Mouse (Mus musculus) layer of hippocampus, postnatal 10 days (tissue): ENCODE results near the gene Fam174b. TPM values are rescaled to one million over a fixed set of nuclear protein-coding genes. Genes with fewer than 3 reads are reported as not detected.
A peak's percentile ranks its signal among the peaks of the same experiment; 100 is the strongest.

ENCODE experiments used
- DNase-seq, 2 experiments: peaks; one replicate each; pipeline ENCODE4 v3.0.0; 2021; ENCODE audit warnings: low spot score in 2 of 2
- long read RNA-seq: library from polyadenylated mRNA; stranded (forward); transcript quantifications from one replicate; pipeline ENCODE4 v2.0.0, GENCODE M21; 2023
- total RNA-seq, 2 experiments: library from RNA; stranded (reverse); gene quantifications; 2 replicates each; pipeline ENCODE4 v1.2.3; 2021

The Fam174b gene
- 10 to 100 TPM; 36.3 to 37.2 TPM for total RNA-seq
- long read RNA-seq, transcript Fam174b-201 (3 exons, 2,683 nt), result major isoform, 44 of 77 reads
- long read RNA-seq, partial matches to known transcripts, result 0 of 77 reads
- long read RNA-seq, other reads (novel, unspliced or antisense), result 33 of 77 reads

DNA sequence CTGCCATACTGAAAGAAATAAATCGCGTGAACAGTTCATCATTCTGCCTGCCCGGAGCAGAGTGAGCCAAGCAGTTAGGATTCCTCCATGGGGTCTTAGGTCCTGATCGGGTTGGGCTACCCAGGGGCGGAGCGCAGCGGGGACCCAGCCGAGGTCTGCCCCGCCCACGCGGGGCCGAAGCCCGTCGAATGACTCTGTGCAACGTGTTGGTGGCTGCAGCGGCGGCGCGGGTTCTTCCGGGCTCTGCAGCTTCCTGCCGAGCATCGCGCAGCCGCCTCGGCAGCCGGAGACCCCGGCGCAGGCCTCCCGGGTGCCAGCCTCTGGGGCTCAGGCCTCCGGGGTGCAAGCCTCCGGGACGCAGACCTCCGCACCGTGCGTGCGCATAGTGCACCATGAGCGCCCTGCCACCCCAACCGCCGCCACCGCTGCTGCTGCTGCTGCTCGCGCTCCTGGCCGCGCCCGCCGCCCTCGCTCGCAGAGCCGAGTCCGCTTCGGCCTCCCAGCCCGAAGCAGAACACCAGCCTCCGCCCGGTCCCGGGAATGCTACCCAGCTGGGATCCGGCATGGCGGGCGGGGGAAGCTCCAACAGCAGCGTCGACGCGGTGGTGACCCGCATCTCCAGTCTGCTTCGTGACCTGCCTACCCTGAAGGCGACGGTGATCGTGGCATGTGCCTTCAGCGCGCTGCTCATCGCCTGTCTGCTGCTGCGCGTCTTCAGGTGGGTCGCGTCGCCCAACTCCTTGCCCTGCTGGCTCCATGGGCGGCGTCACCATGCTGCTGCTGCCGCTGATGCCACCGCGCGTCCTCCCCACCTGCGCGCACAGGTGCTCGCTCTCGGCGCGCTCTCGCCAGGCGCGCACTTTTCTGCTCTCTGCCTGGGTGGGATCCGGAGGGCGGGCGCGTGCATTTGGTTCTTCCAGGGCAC lies at the start of gene Fam174b:
TSS of gene Fam174b (plus strand) at position 192 of the 925 bp plus-strand sequence.
- peak; percentile 59 to 73 for DNase-seq

DNA sequence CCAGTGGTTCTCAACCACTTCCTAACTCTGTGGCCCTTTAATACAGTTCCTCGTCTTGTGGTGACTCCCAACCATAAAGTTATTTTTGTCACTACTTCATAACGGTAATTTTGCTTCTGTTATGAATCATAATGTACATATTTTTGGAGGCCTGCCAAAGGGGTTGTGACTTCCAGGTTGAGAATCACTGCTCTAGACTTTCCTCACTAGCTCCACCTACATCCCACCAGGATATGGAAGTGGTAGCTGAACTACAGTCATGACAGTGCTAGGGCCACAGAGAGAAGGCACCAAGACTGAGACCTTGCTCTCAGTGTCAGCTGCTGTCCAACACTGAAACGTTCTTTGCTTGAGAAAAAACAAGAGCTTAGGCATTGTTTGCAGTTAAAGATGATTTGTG lies 43.0 kb upstream of the Fam174b start:
- DNase-seq, result no peak

DNA sequence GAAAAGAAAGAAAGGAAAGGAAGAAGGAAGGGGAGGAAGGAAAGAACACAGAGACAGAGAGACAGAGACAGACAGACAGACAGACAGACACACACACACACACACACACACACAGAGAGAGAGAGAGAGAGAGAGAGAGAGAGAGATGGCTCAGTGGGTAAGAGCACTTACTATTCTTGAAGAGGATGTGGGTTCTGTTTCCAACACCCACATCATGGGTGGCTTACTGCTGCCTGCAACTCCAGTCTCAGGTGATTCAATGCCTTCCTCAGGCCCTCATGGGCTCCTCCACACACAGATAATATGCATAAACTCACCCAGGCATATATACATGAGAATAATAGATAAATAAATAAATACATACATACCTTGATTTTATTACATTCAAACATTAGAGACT lies 35.8 kb upstream of the Fam174b start:
- no peak for DNase-seq

DNA sequence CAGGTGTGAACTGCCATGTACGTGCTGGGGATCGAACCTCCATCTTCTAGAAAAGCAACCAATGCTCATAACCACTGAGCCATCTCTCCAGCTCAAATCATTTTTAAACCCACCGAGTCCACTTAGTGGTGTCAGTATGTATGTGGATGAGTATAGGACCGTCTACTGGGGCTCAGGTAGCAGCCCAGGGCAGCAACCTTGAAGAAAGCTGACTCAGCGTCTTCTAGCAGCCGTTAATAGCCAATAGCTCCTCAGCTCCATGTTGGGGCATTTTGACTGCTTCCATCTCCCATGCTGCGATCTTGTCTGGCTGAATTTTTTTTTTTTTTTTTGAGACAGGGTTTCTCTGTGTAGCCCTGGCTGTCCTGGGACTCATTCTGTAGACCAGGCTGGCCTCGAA lies 26.6 kb upstream of the Fam174b start:
- DNase-seq, result no peak

DNA sequence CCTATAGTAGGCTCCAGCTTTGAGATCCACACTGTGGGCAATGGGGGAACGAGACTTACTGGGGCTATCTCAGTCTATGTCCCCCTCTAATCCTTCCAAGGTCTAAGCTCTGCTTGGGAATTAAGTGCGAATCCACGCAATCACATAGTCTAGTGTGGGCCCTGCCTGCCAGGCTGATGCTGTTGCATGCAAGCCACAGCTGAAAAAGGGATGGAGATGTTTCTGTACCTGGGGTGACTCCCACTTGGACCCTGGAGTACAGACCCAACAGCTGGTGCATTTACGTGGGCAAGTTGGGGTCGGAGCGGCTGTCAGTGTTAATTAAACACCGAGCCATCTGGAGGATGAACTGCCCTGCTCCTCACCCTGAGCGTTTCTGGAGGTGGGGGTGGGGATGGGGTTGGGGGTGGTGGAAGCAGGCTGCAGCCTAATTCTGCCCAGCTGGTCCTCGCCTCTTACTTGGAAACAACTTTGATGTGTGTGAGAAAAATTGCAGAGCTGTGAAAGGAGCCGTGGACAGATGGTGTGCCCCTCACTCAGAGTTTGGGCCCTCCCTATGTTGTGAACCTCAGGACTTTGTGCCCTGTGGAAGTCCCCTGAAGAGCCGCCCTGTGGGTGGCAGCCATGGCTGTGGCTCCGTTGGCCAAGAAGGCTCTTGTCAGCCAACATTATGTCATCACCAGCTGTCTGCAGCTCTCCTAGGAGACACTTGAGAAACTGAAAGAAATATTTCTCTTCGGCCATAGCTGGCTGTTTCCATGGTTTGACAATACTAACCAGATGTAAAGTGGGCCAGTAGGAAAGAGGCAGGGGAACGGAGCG lies 24.0 kb upstream of the Fam174b start:
- DNase-seq, result peak; percentile 26 to 27

DNA sequence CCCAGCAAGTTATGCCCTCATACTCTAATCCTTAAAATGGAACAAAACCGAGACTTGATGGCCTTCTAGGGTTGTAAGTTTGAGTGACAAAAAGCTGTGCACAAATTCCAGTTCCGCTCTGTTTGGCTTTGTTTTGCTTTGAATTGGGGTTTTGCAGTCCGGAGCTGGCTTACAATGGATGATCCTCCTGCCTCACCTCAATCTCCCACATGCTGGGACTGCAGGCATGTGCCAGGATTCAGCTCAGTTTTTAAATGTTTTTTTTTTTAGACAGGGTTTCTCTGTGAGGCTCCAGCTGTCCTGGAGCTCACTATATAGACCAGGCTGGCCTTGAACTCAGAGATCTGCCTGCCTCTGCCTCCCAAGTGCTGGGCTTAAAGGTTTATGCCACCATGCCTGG lies 23.3 kb upstream of the Fam174b start:
- no peak for DNase-seq

DNA sequence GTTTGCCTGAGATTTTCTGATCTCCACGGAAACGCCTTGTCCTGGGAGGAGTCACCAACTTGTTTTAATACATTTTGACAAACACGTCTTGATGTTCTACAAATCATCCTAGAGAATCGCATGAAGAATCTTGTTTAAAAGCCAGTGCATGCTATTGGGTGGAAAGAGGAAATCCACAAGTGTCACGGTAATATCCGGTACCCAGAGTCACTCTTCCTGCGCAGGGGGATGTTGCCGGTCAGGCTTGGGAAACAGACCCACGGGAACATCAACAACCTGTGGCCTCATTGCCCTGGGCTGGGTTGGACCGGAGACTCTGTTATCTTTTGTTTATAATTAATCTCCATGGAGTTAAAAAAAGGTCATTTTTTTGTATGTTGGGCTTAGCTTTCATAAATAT lies 22.1 kb upstream of the Fam174b start:
- no peak for DNase-seq

DNA sequence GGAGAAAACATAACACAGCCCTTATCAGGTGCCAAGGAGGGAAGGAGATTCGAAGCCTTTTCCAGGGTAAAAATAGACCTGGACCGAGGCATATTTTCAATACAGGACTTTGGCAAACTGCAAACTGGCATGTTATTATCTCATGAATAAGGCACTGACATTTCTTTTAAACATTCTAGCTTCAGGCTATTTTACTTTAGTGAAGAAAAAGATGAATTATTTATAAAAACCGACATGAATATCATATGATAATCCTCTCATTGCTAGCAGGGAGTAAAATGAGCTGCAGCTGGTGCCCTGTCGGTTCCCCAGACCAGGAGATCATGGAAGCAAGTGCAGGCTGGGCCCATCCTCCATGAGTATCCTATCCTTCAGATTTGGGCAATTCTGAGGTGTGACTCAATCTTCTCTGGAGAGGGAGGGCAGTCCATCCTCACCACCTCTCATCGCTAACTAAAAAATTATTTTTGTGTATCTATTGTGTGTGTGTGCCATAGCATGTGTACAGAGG lies 21.6 kb upstream of the Fam174b start:
- DNase-seq, result no peak

DNA sequence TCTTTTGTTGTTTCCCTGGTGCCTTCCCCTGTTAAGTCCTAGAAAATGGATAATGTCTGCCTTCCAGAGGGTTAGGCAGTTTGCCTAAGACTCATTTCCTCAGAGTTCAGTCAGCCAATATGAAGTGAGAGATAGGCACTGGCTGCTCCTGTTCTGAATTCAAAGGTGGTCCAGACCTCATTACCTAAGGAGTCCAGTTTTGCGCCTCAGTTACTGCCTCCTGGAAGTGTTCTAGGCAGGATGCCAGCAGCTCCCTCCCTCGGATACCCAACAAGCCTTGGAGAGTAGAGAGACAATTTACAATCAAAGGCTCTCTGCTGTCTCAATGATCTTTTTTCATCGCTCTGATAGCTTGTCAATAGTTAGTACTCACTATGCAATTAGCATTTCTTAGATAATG lies 19.1 kb upstream of the Fam174b start:
- no peak for DNase-seq

DNA sequence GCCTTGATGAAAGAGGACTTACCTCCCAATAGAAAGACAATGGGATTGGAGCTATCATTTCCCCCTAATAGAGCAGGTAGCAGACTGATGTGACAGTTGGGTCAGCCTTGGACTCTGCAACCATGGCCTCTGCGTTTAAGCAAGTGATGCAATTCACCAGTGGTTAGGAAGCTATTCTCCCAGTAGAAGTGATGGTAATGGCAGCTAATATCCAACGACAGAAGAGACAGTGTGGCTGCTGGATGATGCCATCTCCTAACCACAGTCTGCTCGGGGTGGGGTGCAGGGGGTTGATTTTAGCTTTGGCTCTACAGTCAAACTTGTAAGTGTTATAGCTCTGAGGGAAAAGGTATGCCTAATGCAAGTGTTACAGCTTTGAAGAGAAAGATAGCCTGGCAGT lies 18.3 kb upstream of the Fam174b start:
- DNase-seq, result no peak

DNA sequence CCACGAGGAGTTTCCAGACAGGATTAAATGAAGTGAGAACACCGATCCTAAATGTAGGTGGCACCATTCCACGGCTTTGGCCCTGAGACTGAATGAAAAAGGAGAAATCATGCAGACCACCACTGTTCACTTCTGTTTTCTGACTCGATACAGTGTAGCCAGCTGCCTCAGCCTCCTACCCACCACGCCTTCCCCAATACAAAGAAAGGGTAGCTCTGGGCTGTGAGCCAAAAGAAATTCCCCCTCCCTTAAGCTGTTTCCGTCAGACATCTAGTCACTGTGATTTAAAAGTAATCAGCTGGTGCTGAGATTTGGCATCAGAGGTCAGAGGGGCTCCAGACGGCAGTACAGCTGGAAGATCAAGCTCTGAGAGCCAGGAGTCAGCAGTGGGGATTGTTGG lies 10.2 kb upstream of the Fam174b start:
- DNase-seq, result no peak

DNA sequence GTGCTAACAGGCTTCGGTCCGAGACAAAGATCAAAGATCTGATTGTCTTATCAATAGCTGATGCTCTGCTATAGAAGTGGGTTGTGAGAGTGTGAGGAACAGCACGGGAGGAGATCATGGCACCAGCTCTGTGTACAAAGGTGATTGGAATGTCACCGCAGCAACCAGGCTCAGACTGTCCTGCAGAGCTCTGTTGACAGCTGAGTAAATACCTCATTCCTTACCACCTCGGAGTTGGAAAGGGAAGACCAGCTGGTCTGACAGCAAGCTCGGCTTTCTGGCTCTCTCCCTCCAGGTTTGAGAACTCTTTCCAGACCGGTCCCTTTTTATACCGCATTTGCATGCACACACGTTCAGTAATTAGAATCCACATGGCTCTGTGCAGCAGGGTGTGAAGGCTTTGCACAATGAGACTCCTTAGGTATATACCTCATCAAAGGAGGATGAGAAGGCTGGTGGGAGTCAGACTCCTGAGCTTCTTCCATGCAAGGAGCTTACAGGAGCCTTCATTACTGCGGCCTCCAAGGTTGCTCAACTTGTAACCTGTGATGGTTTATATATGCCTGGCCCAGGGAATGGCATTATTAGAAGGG lies 9.6 kb upstream of the Fam174b start:
- no peak for DNase-seq

DNA sequence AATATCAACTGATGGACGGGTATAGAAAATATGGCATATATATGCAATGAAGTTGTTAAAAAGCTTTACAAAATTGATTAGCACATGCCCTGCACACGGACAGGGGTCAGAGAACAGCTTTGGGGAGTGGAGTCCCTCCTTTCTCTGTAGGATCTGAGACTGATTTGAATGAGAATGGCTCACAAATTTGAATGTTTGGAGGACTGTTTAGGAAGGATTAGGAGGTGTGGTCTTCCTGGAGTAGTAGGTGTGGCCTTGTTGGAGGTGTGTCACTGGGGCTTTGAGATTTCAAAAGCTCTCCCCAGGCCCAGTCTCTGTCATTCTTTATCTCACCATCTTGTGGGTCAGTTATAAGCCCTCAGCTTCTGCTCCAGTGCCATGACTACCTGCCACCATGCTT lies 4.1 kb upstream of the Fam174b start:
- no peak for DNase-seq

DNA sequence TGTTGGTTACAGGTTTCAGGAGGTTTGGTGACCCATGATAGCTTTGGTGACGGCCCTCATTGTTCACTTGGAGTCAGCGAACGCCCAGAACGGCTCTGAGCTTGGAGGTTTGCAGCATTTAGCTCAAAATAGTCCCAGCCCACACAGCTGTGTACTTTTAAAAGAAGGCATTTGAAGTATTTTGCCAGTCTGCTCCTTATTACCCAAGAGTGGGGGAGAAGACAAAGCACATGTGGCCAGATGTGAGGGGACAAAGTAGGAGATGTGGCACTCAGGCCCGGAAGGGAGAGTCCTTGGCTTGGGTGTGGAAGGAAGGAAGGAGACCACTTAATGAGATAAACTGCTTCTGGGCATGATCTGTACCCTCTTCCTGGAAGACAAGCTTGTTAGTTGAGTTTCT lies 1.3 kb downstream of the Fam174b start:
- DNase-seq, result no peak

DNA sequence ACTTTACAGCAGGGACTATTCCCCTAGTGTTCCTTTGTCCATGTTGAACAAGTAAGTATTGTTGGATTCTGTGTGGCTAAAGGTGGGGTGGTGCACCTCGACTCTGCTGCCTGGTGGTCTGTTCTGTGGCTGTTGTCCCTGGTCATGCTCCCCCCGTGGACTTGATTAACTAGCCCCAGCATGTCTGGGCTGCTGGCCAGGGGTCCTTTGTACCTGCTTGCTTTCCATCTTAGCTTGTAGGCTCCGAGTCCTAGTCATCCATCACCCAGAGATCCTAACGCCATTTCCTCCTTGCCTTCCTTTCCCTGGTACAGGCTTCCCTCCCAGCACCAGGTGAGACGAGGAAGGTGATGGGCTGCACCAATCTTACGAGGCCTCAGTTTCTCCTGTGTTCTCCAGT lies 1.7 kb downstream of the Fam174b start:
- DNase-seq, result no peak

DNA sequence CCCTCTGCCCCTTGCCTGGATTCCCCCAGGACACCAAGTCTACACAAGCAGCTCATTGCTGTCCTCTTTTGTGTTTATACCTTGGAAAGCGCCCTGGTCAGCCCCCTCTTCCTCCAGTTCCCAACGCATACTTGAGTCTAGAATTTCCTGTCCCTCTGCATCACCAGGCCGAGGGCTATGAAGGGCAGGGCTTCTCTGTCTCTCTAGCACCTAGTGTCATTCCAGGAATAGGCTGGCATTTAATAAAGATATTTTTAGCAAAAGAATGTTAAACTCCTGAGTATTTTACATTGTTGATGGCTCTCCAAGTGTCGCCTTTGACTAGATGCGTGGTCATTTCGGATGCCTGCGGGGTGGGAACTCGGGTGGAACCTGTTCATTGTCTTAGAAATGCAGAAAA lies 3.0 kb downstream of the Fam174b start:
- no peak for DNase-seq

DNA sequence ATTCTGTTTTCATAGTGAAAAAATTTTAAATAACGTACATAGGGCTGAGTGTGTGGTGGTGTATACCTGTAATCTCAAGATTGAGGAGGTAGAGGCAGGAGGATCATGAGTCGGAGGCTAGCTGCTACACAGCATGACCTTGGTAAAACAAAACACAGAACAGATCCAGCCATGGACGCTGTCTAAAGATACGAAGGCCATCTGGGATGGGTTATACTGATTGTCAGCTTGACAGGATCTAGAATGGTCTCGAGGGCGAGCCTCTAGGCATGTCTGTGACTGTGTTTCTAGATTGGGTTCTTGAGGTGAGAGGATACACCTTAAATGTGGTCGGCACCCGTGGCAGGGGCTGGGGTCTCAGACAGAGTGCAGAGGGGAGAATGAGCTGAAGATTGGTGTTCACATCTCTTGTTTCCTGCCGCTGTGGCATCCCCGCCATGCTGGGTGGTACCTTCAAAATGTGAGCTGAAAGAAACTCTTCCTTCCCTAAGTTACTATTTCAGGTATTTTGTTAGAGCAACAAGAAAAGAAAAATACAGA lies 3.8 kb downstream of the Fam174b start:
- no peak for DNase-seq

DNA sequence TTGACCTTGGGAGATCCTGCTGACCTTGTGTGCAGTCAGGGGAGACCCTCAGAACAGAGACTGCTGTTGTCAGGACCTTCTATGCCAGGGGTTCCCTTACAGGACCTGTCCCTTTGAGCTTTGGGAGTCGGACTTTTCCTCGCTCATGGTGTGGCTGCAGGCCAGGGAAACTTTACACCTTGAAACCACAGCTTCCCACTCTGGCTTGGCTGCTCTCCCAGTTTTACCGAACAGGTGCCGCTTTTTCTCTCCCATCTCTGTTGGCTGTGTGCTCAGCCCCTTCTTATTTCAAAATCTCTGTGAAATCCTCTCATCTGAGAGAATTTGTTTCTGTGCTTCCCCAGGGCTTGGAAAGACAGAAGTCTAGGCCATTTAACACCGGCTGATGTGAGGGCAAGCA lies 5.8 kb downstream of the Fam174b start:
- DNase-seq, result no peak

DNA sequence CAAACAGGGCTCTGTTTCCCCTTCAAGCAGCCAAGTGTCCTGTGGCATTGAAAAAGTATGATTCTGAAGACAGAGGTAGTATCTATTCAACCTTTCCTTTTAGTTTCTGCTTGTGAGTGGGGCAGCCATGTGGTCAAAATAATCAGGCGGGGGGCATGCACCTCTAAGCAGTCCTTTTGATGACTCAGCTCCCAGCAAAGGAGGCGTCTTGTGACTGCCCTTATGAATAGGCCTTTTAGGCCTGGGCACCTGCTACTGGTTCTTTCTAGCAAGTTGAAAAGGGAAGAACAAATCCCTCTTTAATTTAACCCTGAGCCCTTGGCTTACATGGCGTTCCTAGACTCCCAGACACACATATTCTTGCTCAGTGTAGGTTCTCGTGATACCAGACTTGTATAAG lies 6.7 kb downstream of the Fam174b start:
- no peak for DNase-seq

DNA sequence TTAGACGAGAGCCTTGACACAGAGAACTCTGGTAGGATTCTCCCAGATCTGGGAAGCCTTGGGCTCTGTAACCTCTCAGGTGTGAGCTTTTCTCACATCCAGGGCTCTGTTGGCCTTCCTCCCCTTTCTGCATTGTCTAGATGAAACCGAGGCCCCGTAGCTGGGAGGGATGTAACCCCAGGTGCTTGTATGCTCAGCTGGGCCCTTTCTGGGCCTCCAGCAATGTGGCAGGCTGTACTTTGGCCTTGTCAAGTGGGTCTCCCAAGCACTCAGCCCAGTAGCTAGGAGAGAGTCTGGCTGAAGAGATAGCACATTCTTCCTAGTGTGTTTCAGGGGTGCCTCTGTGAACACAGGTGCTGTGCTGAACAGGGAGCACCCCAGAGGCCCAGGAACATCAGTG lies 7.4 kb downstream of the Fam174b start:
- no peak for DNase-seq

DNA sequence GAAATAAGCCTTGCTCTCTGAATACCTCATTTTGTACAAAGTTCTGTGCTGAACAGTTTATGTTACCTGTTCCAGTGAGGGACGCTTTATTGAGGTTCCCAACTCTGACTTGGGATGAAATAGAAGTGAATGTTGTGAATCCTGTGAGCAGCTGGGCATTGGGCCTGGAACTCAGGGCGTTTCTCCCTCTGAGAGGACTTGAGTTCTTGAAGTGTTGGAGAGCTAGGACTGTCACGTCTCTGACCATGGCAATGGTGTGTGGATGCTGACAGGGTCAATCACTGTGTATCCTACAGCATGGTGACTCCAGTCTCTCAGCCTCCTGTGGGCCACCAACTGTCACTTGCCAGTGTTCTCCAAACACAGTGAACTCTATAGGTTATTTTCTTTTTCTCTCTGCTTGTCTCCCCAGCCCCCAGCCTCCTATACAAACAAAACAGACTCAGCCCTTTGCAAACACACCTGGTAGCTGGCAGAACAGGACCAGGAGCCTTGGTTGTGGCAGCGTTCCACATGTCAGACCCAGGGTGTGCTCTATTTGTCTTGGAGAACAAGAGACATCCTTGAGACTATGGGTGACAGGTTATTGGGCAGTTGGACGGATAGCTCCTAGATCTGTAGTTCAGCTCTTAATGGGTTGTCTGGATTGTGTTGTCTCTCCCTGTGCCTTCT lies 8.5 kb downstream of the Fam174b start:
- DNase-seq, result no peak
